Mouse (Mus musculus): ENCODE measurements around the gene Ep300.

DNA sequence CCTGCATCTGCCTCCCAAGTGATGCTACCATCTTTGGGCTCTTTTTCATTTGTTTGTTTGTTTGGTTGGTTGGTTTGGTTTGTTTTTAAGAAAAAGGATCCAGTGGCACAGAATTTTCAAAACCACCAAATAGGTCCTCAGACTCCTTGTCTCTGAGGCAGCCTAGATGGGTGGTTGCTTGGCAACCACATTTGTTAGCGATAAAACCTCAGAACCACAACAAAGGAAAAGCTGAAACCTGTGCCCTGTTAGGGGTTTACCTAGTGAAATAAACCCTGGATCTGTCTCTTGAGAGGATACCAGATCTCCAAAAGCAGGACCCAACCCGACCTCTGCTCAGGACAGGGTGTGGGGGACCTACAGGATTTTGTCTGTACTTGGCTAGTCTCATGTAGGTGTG is 45.6 kb upstream of the Ep300 start:
- TF ChIP-seq CTCF (IDR thresholded peaks at IDR 0.05; ENCODE audit: low read depth) (no peak), EP300 (IDR thresholded peaks at IDR 0.05; ENCODE audit: low read depth) (no peak)

Measured in liver, postnatal 0 days (tissue).